Mouse (Mus musculus): ENCODE measurements around the gene Gm13199.

Gene Gm13199

GRCm38 (mm10) chr2:5822449-5822848 is 40.3 kb downstream of the Gm13199 start:
- no peak for DNase-seq (ENCODE audit: low read depth)

- DNase-seq (ENCODE audit: low read depth), result no peak
These were observed 41.5 kb downstream of the Gm13199 start for GRCm38 (mm10) chr2:5821264-5821663.
